Mouse (Mus musculus) CH12.LX (cell line): ENCODE measurements at regions not wholly inside any gene's neighbourhood (a gene's known extent, or its start where the extent isn't known, plus 50 kb on each side); places are given as distances from the start of the nearest gene placed in this dataset.

Source experiments
- DNase-seq: peaks from one replicate; pipeline ENCODE4 v3.0.0-alpha.2; 2013; ENCODE audit errors: extremely low read depth
- H3K27ac ChIP-seq: 2 replicates; pipeline ENCODE4 v1.5.1; 2012; ENCODE audit warnings: low read depth, mild to moderate bottlenecking, control low read depth, moderate library complexity; ENCODE audit not compliant: insufficient read depth
- H3K27me3 ChIP-seq: replicated peaks from 2 replicates; pipeline ENCODE3; 2012; ENCODE audit warnings: inconsistent platforms
- H3K36me3 ChIP-seq, 2 experiments: replicated peaks in 1 of 2; 2 replicates each; pipeline versions ENCODE3 to v1.6.1; 2012; ENCODE audit warnings: inconsistent platforms in 1 of 2, low read length in 1 of 2, mild to moderate bottlenecking in 1 of 2, mixed read lengths in 1 of 2, moderate library complexity in 1 of 2; ENCODE audit not compliant: control insufficient read depth in 1 of 2, insufficient read depth in 1 of 2
- H3K4me1 ChIP-seq, 2 experiments: 2 replicates each; pipeline ENCODE4 v1.6.1; 2012; ENCODE audit warnings: inconsistent platforms in 1 of 2, moderate library complexity in 1 of 2; ENCODE audit not compliant: insufficient read depth in 2 of 2, control insufficient read depth in 1 of 2
- H3K4me2 ChIP-seq: 2 replicates; pipeline ENCODE4 v1.6.1; 2012; ENCODE audit warnings: low read depth, mild to moderate bottlenecking, control low read depth; ENCODE audit not compliant: poor library complexity, insufficient read depth, severe bottlenecking
- H3K4me3 ChIP-seq, 3 experiments: fragments of 150-350 bp in 1 of 3; sonication (generic) in 1 of 3; replicated peaks in 1 of 3; 2 replicates each; pipeline versions ENCODE3 to v1.5.1; 2011 to 2012; ENCODE audit warnings: low read depth in 2 of 3, low read length in 2 of 3, mild to moderate bottlenecking in 2 of 3, moderate library complexity in 2 of 3, control low read depth in 1 of 3, improper control_type of control experiment in 1 of 3, inconsistent platforms in 1 of 3, mixed read lengths in 1 of 3; ENCODE audit not compliant: poor library complexity in 1 of 3
- H3K79me2 ChIP-seq: replicated peaks from 2 replicates; pipeline ENCODE4 v1.6.1; 2012; ENCODE audit warnings: mild to moderate bottlenecking, moderate library complexity; ENCODE audit not compliant: control insufficient read depth, poor library complexity, insufficient read depth, severe bottlenecking; ENCODE audit errors: extremely low read depth
- H3K9ac ChIP-seq: 2 replicates; pipeline ENCODE4 v1.6.1; 2012; ENCODE audit warnings: low read depth, mild to moderate bottlenecking, control low read depth, moderate library complexity; ENCODE audit not compliant: insufficient read depth
- H3K9me3 ChIP-seq: replicated peaks from 2 replicates; pipeline ENCODE3; 2012; ENCODE audit warnings: low read length, inconsistent platforms, mixed read lengths
- CTCF ChIP-seq, 2 experiments: IDR thresholded peaks in 1 of 2; conservative IDR thresholded peaks in 1 of 2; 2 replicates each; pipeline ENCODE4 v1.5.1; 2011 to 2012; ENCODE audit warnings: low read depth in 2 of 2, low read length in 2 of 2, improper control_type of control experiment in 1 of 2, inconsistent platforms in 1 of 2, mild to moderate bottlenecking in 1 of 2, moderate library complexity in 1 of 2
- EP300 ChIP-seq: IDR thresholded peaks from 2 replicates; pipeline ENCODE4 v1.6.1; 2011; ENCODE audit warnings: low read length, improper control_type of control experiment
- HCFC1 ChIP-seq: IDR thresholded peaks from 2 replicates; pipeline ENCODE4 v1.6.1; 2012; ENCODE audit warnings: low read depth, mild to moderate bottlenecking, inconsistent platforms, low read length, improper control_type of control experiment
- IRF4 ChIP-seq: IDR thresholded peaks from 2 replicates; pipeline ENCODE4 v1.6.1; 2014; ENCODE audit warnings: low read depth, mild to moderate bottlenecking, inconsistent platforms, low read length, improper control_type of control experiment
- JUND ChIP-seq: conservative IDR thresholded peaks from 2 replicates; pipeline ENCODE4 v1.6.1; 2011; ENCODE audit warnings: low read depth, low read length, improper control_type of control experiment
- KAT2A ChIP-seq: IDR thresholded peaks from 2 replicates; pipeline ENCODE4 v1.6.1; 2012; ENCODE audit warnings: low read length, improper control_type of control experiment, inconsistent platforms; ENCODE audit not compliant: insufficient replicate concordance
- MAX ChIP-seq: IDR thresholded peaks from 2 replicates; pipeline ENCODE4 v1.6.1; 2011; ENCODE audit warnings: low read length, improper control_type of control experiment
- MXI1 ChIP-seq: IDR thresholded peaks from 2 replicates; pipeline ENCODE4 v1.6.1; 2011; ENCODE audit warnings: mild to moderate bottlenecking, low read depth, low read length, improper control_type of control experiment
- MYC ChIP-seq: IDR thresholded peaks from 2 replicates; pipeline ENCODE4 v1.6.1; 2011; ENCODE audit warnings: low read depth, mild to moderate bottlenecking, improper control_type of control experiment, low read length
- NELFE ChIP-seq: IDR thresholded peaks from 2 replicates; pipeline ENCODE4 v1.6.1; 2011; ENCODE audit warnings: low read depth, low read length, improper control_type of control experiment
- NRF1 ChIP-seq: IDR thresholded peaks from 2 replicates; pipeline ENCODE4 v1.6.1; 2014; ENCODE audit warnings: low read depth, mild to moderate bottlenecking, inconsistent platforms, low read length, improper control_type of control experiment, moderate library complexity
- POLR2A ChIP-seq: IDR thresholded peaks from 2 replicates; pipeline ENCODE4 v1.6.1; 2011; ENCODE audit warnings: low read depth, mild to moderate bottlenecking, improper control_type of control experiment, low read length
- POLR2AphosphoS2 ChIP-seq: IDR thresholded peaks from 2 replicates; pipeline ENCODE4 v1.6.1; 2011; ENCODE audit warnings: low read depth, low read length, improper control_type of control experiment
- RAD21 ChIP-seq: IDR thresholded peaks from 2 replicates; pipeline ENCODE4 v1.6.1; 2011; ENCODE audit warnings: low read depth, mild to moderate bottlenecking, low read length, improper control_type of control experiment, moderate library complexity
- SIN3A ChIP-seq: IDR thresholded peaks from 2 replicates; pipeline ENCODE4 v1.6.1; 2012; ENCODE audit warnings: low read length, improper control_type of control experiment, inconsistent platforms
- SMC3 ChIP-seq: IDR thresholded peaks from 2 replicates; pipeline ENCODE4 v1.6.1; 2011; ENCODE audit warnings: low read depth, low read length, improper control_type of control experiment
- TBP ChIP-seq: conservative IDR thresholded peaks from 2 replicates; pipeline ENCODE4 v1.6.1; 2011; ENCODE audit warnings: low read depth, low read length, improper control_type of control experiment
- TCF12 ChIP-seq: IDR thresholded peaks from 2 replicates; pipeline ENCODE4 v1.6.1; 2014; ENCODE audit warnings: low read depth, mild to moderate bottlenecking, inconsistent platforms, low read length, improper control_type of control experiment
- UBTF ChIP-seq: IDR thresholded peaks from 2 replicates; pipeline ENCODE4 v1.6.1; 2012; ENCODE audit warnings: low read depth, mild to moderate bottlenecking, inconsistent platforms, low read length, improper control_type of control experiment, moderate library complexity
- ZKSCAN1 ChIP-seq: IDR thresholded peaks from 2 replicates; pipeline ENCODE4 v1.6.1; 2012; ENCODE audit warnings: low read depth, inconsistent platforms, low read length, improper control_type of control experiment, borderline replicate concordance
- ZMIZ1 ChIP-seq: IDR thresholded peaks from 2 replicates; pipeline ENCODE4 v1.6.1; 2012; ENCODE audit warnings: low read depth, mild to moderate bottlenecking, inconsistent platforms, low read length, improper control_type of control experiment
- dilution Hi-C: fragments of 300-500 bp; cut with MboI; formaldehyde crosslinking; loops from 2 replicates; pipeline ENCODE4 v1.14.3; 2020; ENCODE audit warnings: low sequenced_read_pairs; ENCODE audit not compliant: extremely low pct_unique_long_range_greater_than_20kb, extremely low pct_ligation_motif_present
- in situ Hi-C: fragments of 300-500 bp; cut with MboI; formaldehyde crosslinking; loops from 3 replicates; pipeline ENCODE4 v1.14.3; 2019; ENCODE audit warnings: low sequenced_read_pairs, low pct_ligation_motif_present, low pct_unique_long_range_greater_than_20kb, mixed read lengths

GRCm38 (mm10) chr3:38076835-38077234 lies 352.5 kb upstream of the Gm5148 start:
- H3K9ac ChIP-seq, result no peak overlapping the region
- no peak overlapping the region for H3K27ac ChIP-seq
- H3K4me1 ChIP-seq, result no peaks in the 10 kb centered on the region
- H3K36me3 ChIP-seq, result no peaks in the 10 kb centered on the region
- no peak for DNase-seq
- H3K27me3 ChIP-seq, result no peaks in the 10 kb centered on the region
- no peak overlapping the region for H3K4me2 ChIP-seq
- no peaks in the 10 kb centered on the region for H3K79me2 ChIP-seq
- in situ Hi-C loops (loop anchor here (10.0 kb wide), 1 partner anchor 708 kb away; no protein-coding TSS in a partner anchor), dilution Hi-C loops (no loop called here)
- H3K4me3 ChIP-seq, result no peak overlapping the region
- no peak for TF ChIP-seq RAD21
- no peak for TF ChIP-seq MAX
- TF ChIP-seq IRF4, result no peak
- TF ChIP-seq NRF1, result no peak
- no peak for TF ChIP-seq POLR2AphosphoS2
- no peak for TF ChIP-seq KAT2A
- no peaks in the 10 kb centered on the region for H3K9me3 ChIP-seq

GRCm38 (mm10) chr3:38073946-38074345 lies 349.7 kb upstream of the Gm5148 start:
- no peaks in the 10 kb centered on the region for H3K27me3 ChIP-seq
- DNase-seq, result no peak
- no peak for TF ChIP-seq MYC
- no peak for TF ChIP-seq SMC3
- no peak for TF ChIP-seq HCFC1
- no peak for TF ChIP-seq ZMIZ1
- TF ChIP-seq EP300, result no peak
- no peak for TF ChIP-seq TBP
- TF ChIP-seq UBTF, result no peak
- TF ChIP-seq NELFE, result no peak
- no peak for TF ChIP-seq KAT2A
- TF ChIP-seq SIN3A, result no peak
- no peak for TF ChIP-seq JUND
- no peak for TF ChIP-seq POLR2A
- no peak for TF ChIP-seq CTCF (conservative IDR thresholded peaks at IDR 0.05 in 1 of 2, IDR thresholded peaks at IDR 0.05 in 1 of 2; ENCODE audit: low read depth in 2 of 2, low read length in 2 of 2)
- TF ChIP-seq ZKSCAN1, result no peak
- TF ChIP-seq RAD21, result no peak
- no peak for TF ChIP-seq MXI1
- TF ChIP-seq TCF12, result no peak
- no peak overlapping the region for H3K27ac ChIP-seq
- H3K4me2 ChIP-seq, result no peak overlapping the region
- no peaks in the 10 kb centered on the region for H3K36me3 ChIP-seq
- H3K4me3 ChIP-seq, result no peak overlapping the region
- H3K9ac ChIP-seq, result no peak overlapping the region
- H3K79me2 ChIP-seq, result no peaks in the 10 kb centered on the region
- H3K9me3 ChIP-seq, result no peaks in the 10 kb centered on the region
- in situ Hi-C loops (loop anchor here (10.0 kb wide), 1 partner anchor 711 kb away; no protein-coding TSS in a partner anchor), dilution Hi-C loops (no loop called here)
- H3K4me1 ChIP-seq, result no peaks in the 10 kb centered on the region
